Mouse (Mus musculus): Measurements from ENCODE around the gene Ccdc151.

Ccdc151 gene

DNA sequence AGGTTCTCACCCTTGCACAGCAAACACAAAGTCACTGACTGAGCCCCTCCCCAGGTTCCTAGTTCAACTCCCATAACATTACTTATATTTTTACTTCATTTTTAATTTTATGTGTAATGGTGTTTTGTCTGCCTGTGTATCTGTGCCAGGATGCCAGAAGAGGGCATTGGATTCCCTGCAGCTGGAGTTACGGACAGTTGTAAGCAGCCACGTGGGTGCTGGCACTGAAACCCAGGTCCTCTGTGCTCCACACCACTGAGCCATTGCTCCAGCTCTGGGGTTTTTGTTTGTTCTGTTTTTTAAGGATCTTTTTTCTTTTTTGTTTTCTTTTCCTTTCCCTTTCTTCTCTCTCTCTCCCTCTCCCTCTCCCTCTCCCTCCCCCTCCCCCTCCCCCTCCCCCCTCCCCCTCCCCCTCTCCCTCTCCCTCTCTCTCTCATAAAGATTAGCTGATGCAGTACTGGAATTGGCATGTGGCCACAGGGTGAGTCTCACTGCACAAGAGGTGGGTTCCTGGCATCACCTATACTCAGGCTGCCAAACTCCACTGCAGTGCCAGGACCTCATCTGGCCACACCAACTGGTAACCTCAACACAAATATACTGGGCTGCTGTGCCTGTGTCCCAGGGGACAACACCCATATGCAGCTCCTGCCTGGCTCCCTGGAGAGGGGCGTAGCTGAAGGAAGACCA lies 6.1 kb downstream of the Ccdc151 start:
- DNase-seq (ENCODE audit: low read depth, low spot score): no peak

GRCm38 (mm10) chr9:21992227-21992626 lies 10.2 kb downstream of the Ccdc151 start:
- no peak for DNase-seq (ENCODE audit: low read depth, low spot score)

GRCm38 (mm10) chr9:21989230-21990110 lies 13.0 kb downstream of the Ccdc151 start, which contains the start of gene Rgl3:
Gene Rgl3 (minus strand): TSS chr9:21989446.
- DNase-seq (ENCODE audit: low read depth, low spot score): no peak

DNA sequence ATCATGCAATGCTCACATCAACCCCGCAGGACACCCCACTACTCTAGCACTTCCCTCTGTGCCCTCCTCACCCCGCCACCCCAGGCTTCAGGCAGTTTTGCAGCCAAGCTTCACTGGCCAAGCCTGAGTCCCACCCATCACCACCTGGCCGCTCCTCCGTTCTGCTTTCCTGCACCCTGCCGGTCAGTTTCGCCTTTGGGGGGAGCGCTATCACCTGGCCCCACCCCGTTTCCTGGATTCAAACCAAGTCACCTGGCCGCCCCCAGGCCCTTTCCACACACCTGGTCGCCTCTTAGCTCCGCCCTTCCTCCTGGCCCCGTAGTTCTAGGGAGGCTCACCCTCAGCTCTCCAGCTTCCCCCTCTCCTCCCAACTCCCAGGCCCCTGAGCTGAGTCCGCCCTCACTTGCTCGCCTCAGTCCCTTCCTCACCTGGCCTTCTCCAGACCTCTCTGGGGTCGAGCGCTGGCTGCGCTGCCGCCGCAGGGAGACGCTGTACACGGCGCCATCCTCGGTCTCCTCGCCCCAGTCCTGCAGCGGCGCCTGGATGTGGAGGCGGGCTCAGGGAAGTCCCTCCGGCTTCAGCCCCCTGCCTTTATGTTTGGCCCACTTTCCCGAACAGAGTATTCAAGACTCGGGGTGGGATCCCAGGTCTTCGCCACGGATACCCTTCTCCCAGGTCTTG lies 13.9 kb downstream of the Ccdc151 start:
- no peak for DNase-seq (ENCODE audit: low read depth, low spot score)

DNA sequence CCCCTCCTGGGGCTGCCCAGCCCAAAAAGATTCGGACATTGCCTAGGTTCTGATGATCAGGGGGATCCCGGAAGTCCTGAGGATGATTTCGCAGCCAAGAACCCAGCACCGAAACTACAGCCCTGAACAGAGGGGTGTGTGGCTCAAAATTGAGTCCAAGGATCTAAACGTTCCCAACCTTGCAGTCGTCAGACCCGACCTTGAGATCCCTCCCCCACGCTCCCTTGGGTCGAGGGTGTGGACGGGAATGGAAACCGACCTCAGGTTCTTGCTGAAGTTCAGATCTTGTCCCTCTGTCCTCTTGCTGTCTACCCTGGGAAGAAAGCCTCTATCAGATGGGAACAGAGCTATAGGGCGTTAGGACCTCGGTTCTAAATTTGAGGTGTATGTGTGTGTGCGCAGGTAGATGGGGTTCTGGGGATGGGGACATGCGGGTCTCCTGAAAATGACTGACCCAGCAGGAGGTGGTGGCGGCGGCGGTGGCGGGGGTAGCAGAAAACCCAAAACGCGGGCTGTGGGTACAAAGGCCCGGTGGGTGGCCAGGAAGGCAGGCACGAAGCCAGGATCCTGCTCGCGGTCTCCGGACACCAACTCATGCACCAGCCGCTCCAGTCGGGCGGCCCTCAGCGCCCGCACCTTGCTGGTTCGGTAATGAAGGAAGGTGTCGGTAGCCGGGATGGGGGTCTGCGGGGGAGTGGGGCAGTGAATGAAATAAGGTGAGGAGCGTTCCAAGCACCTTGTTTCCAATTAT lies 14.7 kb downstream of the Ccdc151 start:
- DNase-seq (ENCODE audit: low read depth, low spot score): no peak

- peak; percentile 82 for DNase-seq (ENCODE audit: low read depth, low spot score)
These were observed 18.5 kb downstream of the Ccdc151 start for GRCm38 (mm10) chr9:21983911-21984310.

GRCm38 (mm10) chr9:21978398-21979128 lies 23.9 kb downstream of the Ccdc151 start:
- no peak for DNase-seq (ENCODE audit: low read depth, low spot score)

GRCm38 (mm10) chr9:21977972-21978371 lies 24.5 kb downstream of the Ccdc151 start:
- no peak for DNase-seq (ENCODE audit: low read depth, low spot score)

DNA sequence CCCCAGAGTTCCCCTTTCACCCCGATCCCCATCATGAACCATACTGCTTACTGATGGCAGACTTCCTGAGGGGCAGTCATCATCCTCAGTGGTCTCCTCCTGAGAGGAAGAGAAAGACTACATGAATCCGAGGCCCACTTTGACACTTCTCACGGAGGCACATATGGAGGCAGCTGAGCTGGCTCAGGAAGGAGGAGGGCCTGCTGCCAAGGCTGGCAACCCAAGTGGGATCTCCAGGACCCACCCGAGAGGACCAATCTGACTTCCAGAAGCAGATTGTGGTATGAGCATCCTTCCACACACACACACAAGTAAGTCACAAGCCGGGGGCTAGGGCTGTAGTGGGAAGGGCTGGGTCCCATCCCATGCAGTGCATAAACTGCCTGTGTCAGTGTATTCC lies 25.1 kb downstream of the Ccdc151 start:
- no peak for DNase-seq (ENCODE audit: low read depth, low spot score)

DNA sequence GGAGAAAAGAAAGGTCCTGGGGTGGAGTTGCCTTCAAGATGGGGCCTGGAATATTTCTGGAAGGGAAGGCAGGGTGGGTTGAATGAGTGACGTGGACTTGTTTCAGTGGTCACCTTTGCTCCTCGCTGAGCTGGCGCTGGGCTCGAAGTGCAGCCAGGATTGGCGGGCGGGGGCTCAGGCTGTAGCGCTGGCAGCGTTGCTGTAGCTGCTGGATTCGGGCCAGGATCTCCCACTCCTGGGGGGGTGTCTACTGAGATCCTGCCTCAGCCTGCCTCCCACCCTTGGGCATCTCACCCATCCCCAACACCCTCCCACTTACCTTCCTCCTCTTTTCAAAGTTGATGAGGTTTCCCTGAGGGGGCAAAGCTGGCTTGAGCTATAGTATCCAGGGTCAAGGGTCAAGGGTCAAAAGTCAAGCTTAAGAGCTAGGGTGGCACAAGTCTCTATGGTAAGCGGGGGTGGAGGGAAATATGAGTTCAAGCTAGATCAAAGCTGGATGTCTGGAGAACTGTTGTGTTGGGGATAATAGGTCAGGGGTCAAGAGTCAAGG lies 25.7 kb downstream of the Ccdc151 start:
- no peak for DNase-seq (ENCODE audit: low read depth, low spot score)

GRCm38 (mm10) chr9:21969304-21969703 lies 33.1 kb downstream of the Ccdc151 start:
- DNase-seq (ENCODE audit: low read depth, low spot score): no peak

DNA sequence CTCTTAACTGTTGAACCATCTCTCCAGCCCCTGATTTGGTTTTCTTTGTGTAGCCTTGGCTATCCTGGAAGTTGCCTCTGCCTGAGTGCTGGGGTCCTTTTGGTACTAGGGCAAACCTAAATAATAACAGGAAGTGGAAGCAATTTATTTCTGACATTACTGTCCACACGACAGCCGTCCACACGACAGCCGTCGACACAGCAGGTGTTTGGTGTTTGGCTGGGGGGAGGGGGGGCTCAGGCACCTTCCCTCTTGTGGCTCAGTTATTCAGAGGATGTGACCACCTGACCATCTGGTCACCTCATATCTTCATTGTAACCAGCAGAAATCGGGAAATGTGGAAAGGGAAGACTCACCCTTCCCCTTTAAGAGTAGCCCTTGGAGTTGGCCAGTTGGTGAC lies 33.6 kb downstream of the Ccdc151 start:
- DNase-seq (ENCODE audit: low read depth, low spot score): no peak

DNA sequence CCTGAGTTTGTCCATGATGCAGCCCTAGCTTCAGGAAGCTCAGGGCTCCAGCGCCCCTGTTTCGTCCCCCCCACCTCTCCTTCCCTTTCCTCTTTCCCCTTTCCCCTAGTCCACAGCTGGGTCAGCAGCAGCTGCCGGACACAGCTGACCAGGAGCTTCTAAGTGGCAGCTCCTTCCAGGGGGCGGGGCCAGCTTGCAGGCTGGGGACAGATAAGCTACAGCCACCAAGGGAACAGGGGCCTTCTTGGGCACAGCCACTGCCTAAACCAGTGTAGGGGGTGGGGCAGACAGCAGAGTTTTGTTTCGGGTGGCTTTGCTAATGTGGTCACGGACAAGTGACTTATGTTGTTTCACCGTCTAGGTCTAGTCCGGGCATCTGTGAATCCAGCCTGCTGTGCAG lies 39.0 kb downstream of the Ccdc151 start, which contains the start of gene Epor:
Epor (minus strand) TSS at position 90 of the 400 bp plus-strand sequence.
- DNase-seq (ENCODE audit: low read depth, low spot score): no peak

DNA sequence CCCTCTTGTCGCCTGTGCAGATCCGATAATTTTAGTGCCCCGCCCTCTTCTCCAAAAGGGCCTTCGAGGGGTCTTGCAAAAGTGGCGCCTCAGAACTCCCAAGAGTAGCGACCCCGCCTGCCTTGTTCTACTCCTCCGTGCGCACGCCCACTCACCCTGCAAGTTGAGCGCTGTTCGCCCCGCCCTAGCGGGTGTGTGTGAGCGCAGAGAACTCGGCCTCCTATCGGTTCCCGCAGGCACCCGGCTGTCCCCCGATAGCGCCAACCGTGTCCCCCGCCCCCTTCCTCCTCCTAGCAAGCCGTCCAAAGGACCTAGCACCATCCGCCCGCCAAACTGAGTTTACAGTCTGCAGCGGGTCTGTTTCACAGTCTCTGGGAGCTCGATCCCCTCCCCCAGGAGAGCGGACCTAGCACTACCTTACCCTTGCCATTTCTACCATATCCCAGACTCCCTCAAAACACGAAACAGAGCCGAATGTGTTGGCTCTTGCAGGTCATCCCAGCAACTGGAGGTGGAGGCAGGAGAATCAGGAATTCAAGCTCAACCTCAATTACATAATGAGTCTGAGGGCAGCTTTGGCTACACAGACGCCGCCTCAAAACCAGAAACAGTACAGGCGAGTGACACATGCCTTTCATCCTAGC lies 39.9 kb downstream of the Ccdc151 start:
- no peak for DNase-seq (ENCODE audit: low read depth, low spot score)

DNA sequence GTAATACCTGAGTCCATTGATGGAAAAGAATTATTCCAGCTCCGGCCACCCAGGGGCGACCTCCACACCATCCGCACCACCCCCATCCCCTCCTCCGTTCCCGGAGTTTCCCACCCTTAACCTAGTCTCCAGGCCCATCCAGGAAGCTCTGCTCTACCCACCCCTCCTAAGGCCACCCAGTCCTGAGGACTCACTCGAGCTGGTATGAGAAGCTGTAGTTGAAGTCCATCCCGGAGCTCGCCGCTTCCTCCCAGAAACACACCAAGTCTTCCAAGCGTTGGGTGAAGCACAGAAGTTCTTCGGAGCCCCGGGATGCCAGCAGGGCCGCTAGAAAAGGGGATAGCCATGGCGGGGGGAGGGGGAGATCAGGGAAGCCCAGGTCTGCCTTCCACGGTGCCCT lies 40.4 kb downstream of the Ccdc151 start:
- DNase-seq (ENCODE audit: low read depth, low spot score): no peak

DNA sequence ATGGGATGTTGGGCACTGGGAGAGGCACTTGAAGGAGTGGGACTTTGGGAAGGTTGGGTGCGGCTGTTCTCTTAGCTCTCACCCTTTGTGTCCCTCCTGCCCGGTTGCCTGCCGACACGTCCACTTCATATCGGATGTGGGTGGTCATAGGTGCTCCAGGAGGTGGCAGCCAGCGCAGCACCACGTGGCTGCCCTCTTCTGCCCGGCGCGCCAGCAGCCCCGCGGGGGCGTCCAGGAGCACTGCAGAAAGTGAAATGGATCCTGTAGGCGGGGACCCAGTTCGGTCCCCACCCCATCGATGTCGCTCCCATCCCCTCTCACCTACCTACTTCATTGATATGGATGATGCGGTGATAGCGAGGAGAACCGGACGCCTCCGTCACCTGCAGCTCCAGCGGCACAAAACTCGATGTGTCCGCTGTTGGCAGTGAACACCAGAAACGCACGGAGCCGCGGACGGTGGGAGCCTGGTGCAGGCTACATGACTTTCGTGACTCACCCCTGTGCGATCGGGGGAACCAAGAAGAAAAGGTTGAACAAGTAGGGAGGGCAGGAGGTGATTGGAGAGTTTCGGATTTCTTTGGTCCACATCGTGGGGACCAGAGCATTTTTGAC lies 41.0 kb downstream of the Ccdc151 start:
- DNase-seq (ENCODE audit: low read depth, low spot score): no peak

GRCm38 (mm10) chr9:21960558-21961208 lies 41.8 kb downstream of the Ccdc151 start:
- DNase-seq (ENCODE audit: low read depth, low spot score): no peak

- no peak for DNase-seq (ENCODE audit: low read depth, low spot score)
These were observed 42.3 kb downstream of the Ccdc151 start for GRCm38 (mm10) chr9:21960135-21960534.

GRCm38 (mm10) chr9:21959244-21959643 lies 43.2 kb downstream of the Ccdc151 start:
- DNase-seq (ENCODE audit: low read depth, low spot score): no peak

All from retina, postnatal 7 days (tissue).